Mouse (Mus musculus) left cerebral cortex, adult 18-20 months (tissue): ENCODE results near the gene Txnrd2. TPM values are rescaled to one million over a fixed set of nuclear protein-coding genes. Genes with fewer than 3 reads are reported as not detected.

Source experiments
- DNase-seq, 2 experiments: peaks; one replicate each; pipeline ENCODE4 v3.0.0; 2021 to 2022; ENCODE audit warnings: low spot score in 2 of 2, mixed read lengths in 1 of 2
- total RNA-seq, 2 experiments: library from RNA; stranded (reverse); gene quantifications; 2 replicates each; pipeline ENCODE4 v1.2.3; 2021

Gene Txnrd2
- total RNA-seq, 2 experiments from 2014 or later, result 19.4 to 21.3 TPM

GRCm38 (mm10) chr16:18392469-18393426 is 33.4 kb upstream of the Txnrd2 start:
- peak; percentile 58 to 76 for DNase-seq

GRCm38 (mm10) chr16:18393595-18393994 is 32.6 kb upstream of the Txnrd2 start:
- DNase-seq, result no peak

DNA sequence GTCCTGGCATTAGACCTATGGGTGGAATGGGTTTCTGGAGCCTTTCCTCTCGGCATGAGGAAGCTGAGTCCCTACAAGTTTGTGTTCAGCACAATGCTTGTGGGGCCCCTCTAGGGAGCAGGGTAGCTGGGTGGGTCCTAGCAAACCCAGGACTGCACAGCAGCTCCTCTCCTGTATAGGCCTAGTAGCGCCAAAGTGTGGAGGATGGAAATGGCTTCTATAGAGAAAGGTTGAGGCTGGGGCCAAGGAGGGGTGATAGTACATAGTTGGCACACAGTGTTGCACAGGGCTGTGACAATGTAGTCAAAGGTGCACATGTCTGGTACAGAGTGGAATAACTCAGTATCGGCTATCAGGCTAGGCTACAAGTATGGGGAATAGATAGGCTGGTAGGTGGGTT is 32.1 kb upstream of the Txnrd2 start:
- no peak for DNase-seq

DNA sequence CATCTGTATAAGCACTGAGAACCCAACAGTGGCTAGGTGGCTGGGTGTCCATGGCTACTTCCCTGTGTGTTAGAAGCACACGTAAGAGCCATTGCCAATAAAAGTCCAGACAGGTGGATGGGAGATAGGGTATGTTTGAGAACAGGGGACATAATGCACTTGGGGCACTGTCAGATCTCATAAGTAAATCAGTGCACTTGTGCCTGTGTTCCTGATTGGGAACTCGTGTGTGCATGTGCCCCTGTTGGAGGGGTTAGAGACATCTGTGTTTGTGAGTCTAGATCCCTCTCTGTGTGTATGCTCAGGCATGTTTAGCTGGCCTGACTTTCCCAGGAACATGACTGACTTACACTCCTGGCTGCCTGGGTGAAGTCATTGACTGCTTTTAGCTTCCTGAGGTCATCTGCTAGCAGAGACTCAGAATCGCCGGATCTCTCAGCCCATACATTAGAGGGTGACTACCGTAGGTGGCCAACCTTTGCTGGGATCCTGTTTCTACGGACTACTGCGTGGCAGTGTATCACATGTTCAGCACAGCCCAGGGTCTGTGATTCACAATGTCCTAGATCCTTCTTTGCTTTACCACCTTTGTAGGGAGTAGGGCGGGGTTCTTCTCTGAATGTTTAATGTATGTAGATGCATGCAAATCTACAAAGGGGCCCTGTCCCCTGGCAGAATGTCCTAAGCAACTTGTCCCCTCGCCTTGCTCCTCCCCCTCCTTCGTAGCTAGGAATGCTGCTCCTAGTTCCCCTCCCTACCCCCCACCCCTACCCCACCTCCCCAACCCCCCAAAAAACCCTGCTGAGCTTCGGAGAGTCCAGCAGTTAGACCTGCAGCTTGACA is 31.2 kb upstream of the Txnrd2 start:
- DNase-seq, result no peak

DNA sequence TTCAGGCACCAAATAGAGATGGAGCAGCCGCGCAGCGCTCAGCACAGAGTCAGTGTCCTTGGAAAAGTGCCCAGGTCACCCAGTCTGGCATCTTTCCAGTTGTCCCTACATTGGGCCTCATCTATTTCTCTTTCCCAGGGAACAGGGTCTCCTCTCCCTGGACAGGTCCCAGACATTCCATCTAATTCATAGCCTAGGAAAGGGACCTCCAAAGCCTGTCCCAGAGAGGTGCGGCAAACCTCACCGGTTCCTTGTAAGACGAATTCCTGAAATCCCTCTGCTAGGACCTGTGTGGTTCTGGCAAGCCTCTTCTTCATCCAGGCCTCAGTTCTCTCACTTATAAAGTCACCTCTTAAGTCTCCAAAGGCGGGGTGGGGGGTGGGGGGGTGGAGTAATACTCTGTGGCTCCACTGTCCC is 30.6 kb upstream of the Txnrd2 start:
- no peak for DNase-seq

DNA sequence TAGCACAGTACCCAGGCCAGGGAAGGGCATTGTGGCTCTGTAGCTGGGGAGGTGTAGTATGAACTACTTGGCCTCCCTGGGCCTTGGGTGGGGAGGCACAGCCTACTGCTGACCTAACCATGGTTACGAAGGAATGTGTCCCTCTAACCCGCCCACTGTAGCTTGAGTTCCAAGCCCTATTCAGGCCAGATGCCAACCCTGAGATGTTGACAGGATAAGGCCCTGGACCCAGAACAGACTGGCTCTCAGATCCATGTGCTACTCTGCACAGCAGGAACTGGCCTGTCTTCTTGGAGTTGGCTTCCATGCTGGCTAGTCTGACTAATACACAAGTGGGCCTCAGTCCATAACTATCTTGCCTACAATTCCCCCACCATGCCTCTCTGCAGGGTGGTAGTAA is 30.0 kb upstream of the Txnrd2 start:
- DNase-seq, result no peak

DNA sequence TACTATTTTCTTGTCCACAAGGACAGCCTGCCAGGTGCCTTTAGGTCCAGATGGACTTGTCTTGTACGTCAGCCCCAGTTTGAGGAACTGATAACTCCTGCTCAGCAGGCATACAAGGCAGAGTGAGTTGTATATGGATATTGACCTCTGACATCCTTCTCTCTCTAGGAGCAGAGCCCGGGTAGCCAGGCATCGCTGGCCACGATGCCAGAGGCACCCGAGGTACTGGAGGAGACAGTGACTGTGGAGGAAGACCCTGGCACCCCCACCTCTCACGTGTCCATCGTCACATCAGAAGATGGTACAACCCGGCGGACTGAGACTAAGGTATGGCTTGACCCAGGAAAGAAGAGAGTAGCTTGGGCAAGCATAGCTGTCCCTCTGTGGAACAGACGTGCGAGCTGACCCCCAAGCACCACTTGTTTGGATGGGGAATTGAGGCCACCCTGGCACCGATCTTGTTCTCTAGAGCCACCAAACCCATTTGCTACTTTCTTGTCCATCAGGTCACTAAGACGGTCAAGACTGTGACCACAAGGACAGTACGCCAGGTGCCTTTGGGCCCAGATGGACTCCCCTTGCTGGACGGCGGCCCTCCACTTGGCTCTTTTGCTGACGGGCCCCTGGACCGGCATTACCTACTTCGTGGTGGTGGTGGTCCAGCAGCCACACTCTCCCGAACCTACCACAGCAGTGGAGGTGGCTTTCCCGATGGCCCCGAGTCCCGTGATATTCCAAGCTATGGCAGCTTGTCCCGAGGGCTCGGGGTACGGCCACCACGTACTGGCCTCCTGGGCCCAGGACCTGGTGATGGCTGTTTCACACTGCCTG is 29.2 kb upstream of the Txnrd2 start:
- no peak for DNase-seq

- DNase-seq, result peak in 1 of 2 experiments; percentile 54
These were observed 26.2 kb upstream of the Txnrd2 start for GRCm38 (mm10) chr16:18400028-18400427.

DNA sequence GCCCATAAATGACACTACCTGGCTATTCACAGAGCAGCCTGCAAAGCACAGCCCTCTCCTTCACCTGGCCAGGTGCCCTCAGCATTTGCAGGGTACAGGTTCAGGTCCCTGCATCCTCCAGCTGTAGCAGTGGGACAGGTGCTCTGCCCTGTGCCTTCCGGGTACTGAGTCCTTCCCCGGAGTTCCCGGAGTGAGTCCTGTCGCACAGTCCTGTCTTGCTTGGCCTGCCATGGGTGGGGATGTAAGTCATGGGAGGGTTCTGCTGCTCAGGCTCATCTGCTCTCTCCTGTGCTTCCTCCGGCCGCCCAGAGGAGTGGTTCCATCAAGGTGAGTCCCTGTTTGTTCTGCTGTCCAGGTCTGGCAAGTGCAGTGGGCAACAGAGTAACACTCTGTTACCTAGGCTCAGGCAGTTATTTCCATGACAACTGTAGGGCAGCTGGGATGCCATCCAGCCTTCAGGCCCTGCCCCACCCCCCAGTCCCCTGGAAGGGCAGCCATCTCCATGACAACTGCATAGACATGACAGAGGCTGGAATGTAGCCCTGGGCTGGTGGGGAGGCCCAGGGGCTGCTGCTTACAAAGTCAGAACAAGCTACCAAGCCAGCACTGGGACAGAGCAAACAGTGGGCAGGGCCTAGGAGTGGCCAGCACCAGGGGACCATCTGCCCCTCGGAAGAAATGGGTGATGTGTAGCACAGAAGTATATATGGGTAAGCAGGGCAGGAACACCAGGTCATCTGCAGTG is 25.5 kb upstream of the Txnrd2 start:
- no peak for DNase-seq

- DNase-seq, result no peak
These were observed 22.9 kb upstream of the Txnrd2 start for GRCm38 (mm10) chr16:18403285-18403684.

- no peak for DNase-seq
These were observed 20.9 kb upstream of the Txnrd2 start for GRCm38 (mm10) chr16:18405091-18405854.

GRCm38 (mm10) chr16:18405876-18406275 is 20.3 kb upstream of the Txnrd2 start:
- DNase-seq, result no peak

GRCm38 (mm10) chr16:18406293-18406692 is 19.9 kb upstream of the Txnrd2 start:
- peak; percentile 51 to 65 for DNase-seq

DNA sequence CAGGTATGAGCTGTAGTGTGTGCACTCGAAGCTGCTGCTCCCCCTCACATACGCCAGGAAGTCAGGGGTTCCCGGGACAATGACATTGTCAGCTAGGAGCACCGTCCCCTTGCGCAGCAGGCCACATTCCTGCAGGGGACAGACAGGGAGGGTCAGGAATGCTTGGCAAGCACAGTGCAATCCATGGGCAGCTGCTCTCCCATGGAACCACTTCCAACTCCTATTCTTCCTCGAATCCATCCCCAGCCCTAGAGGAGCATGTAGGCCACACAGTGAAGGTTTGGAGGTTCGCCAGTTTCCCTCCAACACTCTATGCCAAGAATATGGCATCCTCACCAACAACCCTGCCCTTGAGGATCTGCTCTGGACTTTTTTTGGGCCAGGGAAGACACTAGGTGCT is 18.3 kb upstream of the Txnrd2 start:
- DNase-seq, result no peak

- DNase-seq, result no peak
These were observed 16.4 kb upstream of the Txnrd2 start for GRCm38 (mm10) chr16:18409776-18410175.

DNA sequence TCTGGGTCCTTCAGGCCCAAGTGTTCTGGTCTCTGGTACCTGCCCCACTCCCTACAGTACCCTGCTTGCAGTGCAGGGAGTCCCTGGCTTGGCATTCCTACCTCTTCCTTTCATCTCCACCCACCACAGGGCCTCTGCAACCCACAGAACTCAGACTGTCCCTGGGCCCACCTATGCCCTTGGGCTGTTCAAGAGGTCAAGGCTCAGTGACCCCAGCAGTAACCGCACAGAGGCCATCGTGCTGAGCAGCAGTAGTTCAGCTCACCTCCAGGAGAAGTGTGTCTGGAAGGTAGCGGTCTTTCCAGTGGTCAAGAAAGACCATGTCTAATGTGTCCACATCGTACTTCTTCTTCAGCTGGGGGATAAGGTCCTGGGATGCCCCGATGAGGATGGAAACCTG is 15.8 kb upstream of the Txnrd2 start:
- DNase-seq, result no peak

DNA sequence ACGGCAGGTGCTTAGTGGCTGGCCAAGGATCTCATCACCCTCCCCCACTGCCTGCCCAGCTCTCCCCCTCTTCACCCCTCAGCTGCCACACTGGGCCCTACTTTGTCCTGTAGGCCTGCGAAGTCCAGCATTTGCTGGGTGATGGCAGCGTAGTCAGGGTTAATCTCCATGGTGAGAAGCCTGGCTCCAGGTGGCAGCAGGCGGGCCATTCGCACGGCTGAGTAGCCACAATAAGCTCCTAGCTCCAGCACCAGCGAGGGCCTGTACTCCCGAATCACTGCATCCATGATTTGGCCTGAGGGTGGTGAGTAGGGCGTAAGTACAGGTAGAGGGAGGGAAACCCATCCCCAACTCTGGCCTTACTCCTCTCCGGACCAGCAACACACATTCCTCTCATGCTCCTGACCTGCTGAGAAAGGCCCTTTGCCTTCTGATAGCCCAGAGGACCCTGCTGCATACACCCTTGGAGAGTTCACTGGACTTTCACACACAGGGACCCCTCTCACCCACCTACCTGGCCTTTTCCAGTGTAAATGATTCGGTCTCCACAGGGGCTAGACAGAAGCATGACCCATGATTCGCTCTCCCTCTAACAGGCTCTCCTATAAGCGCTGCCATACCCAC is 15.0 kb upstream of the Txnrd2 start:
- DNase-seq, result no peak

DNA sequence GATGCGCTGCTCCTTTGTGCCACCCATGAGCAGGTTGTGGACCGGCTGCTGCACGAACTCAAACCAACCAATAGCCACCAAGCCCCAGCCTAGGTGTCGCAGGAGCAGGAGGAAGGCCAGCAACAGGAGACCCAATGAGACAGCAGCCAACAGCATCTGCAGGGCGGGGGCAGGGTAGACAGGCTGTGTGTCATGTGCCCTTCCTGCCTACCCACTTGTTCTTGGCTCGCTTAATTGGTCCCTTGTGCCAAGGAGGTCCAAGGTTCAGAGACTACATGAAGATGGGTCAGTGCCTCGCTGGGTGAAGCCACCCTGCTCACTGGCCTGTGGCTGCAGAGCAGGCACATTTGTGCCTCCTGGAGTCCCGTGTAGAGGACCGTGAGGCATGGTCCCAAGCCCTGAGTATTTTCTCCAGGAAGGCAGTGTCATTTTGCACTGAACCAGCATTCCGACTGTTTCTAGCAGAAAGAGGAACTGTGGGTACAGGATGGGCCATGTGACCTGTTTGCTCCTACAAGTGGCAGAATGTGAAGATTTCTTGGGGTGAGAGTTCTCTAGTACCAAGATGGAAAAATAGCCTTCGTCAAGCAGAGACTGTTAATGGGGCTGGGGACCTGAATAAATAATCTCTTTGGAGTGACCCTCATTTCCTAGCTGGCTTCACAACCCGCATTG is 14.2 kb upstream of the Txnrd2 start:
- no peak for DNase-seq
